Mouse (Mus musculus) heart, embryonic 16.5 days (tissue): Measurements from ENCODE around the gene Akr1b7. TPM values are rescaled to one million over a fixed set of nuclear protein-coding genes. Genes with fewer than 3 reads are reported as not detected.
"Not testable (repeated sequence)": the region's sequence is repeated elsewhere in the genome, so short reads cannot be mapped to it uniquely, and the experiment has no call there.

Experiments
- ATAC-seq: fragments of 200-750 bp; cut with Nextera tagmentation; replicated peaks from 2 replicates; pipeline ENCODE4 v1.8.0; 2017; ENCODE audit warnings: moderate number of reproducible peaks; ENCODE audit not compliant: insufficient read depth, low FRiP score; ENCODE audit errors: extremely low read depth
- H3K27ac ChIP-seq: fragments of 300-500 bp; sonication (generic); 2 replicates; pipeline ENCODE4 v1.5.1; 2014; ENCODE audit warnings: mild to moderate bottlenecking, low read length, control low read depth, moderate library complexity
- H3K27me3 ChIP-seq: fragments of 300-500 bp; sonication (generic); 2 replicates; pipeline ENCODE4 v1.6.1; 2014; ENCODE audit warnings: low read length, mixed read lengths; ENCODE audit not compliant: control insufficient read depth, insufficient read depth
- H3K36me3 ChIP-seq: fragments of 300-500 bp; sonication (generic); 2 replicates; pipeline ENCODE4 v1.6.1; 2014; ENCODE audit not compliant: control insufficient read depth, insufficient read depth
- H3K4me1 ChIP-seq: fragments of 300-500 bp; sonication (generic); 2 replicates; pipeline ENCODE4 v1.6.1; 2014; ENCODE audit warnings: low read length, mixed read lengths; ENCODE audit not compliant: control insufficient read depth, insufficient read depth
- H3K4me2 ChIP-seq: fragments of 300-500 bp; sonication (generic); 2 replicates; pipeline ENCODE4 v1.6.1; 2014; ENCODE audit warnings: low read depth, mild to moderate bottlenecking, control low read depth, low read length
- H3K4me3 ChIP-seq: fragments of 300-500 bp; sonication (generic); 2 replicates; pipeline ENCODE4 v1.5.1; 2014; ENCODE audit warnings: mild to moderate bottlenecking, control low read depth, low read length
- H3K9ac ChIP-seq: fragments of 300-500 bp; sonication (generic); 2 replicates; pipeline ENCODE4 v1.6.1; 2014; ENCODE audit warnings: low read length, control low read depth
- H3K9me3 ChIP-seq: fragments of 300-500 bp; sonication (generic); replicated peaks from 2 replicates; pipeline ENCODE4 v1.6.1; 2016; ENCODE audit warnings: low read length; ENCODE audit not compliant: control insufficient read depth
- WGBS: fragments of 180-500 bp; shearing (Covaris S2); extraction: QIAGEN DNeasy Blood & Tissue Kit; methylation state at CpG from one replicate; pipeline ENCODE4 v1.1.7; 2014; 5-methylcytosine and 5-hydroxymethylcytosine counted together
- polyA plus RNA-seq: library from polyadenylated mRNA; unstranded; fragments of >200 nt; fragmentation: Nextera tagmentation; extraction: Ambion mirVana; gene quantifications from 2 replicates; pipeline ENCODE4 v1.2.1, GENCODE M21; 2015

The Akr1b7 gene
- polyA plus RNA-seq, 1 experiment from 2014 or later, result 0.21 TPM

- H3K4me1 ChIP-seq, H3K36me3 ChIP-seq, H3K4me3 ChIP-seq, H3K9ac ChIP-seq, H3K27ac ChIP-seq, H3K4me2 ChIP-seq, H3K9me3 ChIP-seq, ATAC-seq, H3K27me3 ChIP-seq: not testable (repeated sequence)
- 46% methylated on average over 1 of the region's 1 CpGs for WGBS
Measured at GRCm38 (mm10) chr6:34413386-34413785, 1.3 kb downstream of the Akr1b7 start.

GRCm38 (mm10) chr6:34416521-34416920 is 4.4 kb downstream of the Akr1b7 start:
- Histone ChIP-seq H3K9ac (no peak overlapping the region), H3K27ac (no peak overlapping the region), H3K36me3 (no peaks in the 10 kb centered on the region), H3K4me2 (no peak overlapping the region), H3K4me3 (no peak overlapping the region), H3K9me3 (no peaks in the 10 kb centered on the region), H3K4me1 (no peaks in the 10 kb centered on the region), H3K27me3 (no peaks in the 10 kb centered on the region)
- 95% methylated on average over 2 of the region's 2 CpGs for WGBS
- no peak for ATAC-seq

DNA sequence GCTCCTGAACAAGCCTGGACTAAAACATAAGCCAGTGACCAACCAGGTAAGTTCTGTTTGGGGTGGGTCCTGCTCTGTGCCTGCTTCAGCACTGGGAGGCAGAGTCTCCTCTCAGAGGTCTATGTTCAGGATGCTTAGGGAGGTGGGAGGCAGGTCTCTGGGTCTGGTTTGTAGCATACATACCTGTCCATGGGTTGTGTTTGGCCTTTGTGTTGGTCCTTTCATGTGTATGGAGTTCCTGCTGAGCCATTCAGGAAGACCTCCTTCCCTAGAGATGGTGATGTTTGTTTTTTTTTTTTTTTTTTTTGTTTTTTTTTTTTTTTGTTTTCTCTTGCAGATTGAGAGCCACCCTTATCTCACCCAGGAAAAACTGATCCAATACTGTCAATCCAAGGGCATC is 6.9 kb downstream of the Akr1b7 start:
- no peak overlapping the region for H3K4me2 ChIP-seq
- H3K9me3 ChIP-seq, result no peaks in the 10 kb centered on the region
- H3K9ac ChIP-seq, result no peak overlapping the region
- no peaks in the 10 kb centered on the region for H3K27me3 ChIP-seq
- H3K4me3 ChIP-seq, result no peak overlapping the region
- H3K36me3 ChIP-seq, result no peaks in the 10 kb centered on the region
- no peak overlapping the region for H3K27ac ChIP-seq
- no peaks in the 10 kb centered on the region for H3K4me1 ChIP-seq
- no peak for ATAC-seq

- WGBS, result 42% methylated on average over 2 of the region's 2 CpGs
- H3K27ac ChIP-seq, result no peak overlapping the region
- no peak overlapping the region for H3K4me3 ChIP-seq
- H3K4me1 ChIP-seq, result no peaks in the 10 kb centered on the region
- no peak for ATAC-seq
- no peak overlapping the region for H3K4me2 ChIP-seq
- no peaks in the 10 kb centered on the region for H3K27me3 ChIP-seq
- no peaks in the 10 kb centered on the region for H3K9me3 ChIP-seq
- H3K9ac ChIP-seq, result no peak overlapping the region
- no peaks in the 10 kb centered on the region for H3K36me3 ChIP-seq
Measured at GRCm38 (mm10) chr6:34439006-34439405, 26.9 kb downstream of the Akr1b7 start.

DNA sequence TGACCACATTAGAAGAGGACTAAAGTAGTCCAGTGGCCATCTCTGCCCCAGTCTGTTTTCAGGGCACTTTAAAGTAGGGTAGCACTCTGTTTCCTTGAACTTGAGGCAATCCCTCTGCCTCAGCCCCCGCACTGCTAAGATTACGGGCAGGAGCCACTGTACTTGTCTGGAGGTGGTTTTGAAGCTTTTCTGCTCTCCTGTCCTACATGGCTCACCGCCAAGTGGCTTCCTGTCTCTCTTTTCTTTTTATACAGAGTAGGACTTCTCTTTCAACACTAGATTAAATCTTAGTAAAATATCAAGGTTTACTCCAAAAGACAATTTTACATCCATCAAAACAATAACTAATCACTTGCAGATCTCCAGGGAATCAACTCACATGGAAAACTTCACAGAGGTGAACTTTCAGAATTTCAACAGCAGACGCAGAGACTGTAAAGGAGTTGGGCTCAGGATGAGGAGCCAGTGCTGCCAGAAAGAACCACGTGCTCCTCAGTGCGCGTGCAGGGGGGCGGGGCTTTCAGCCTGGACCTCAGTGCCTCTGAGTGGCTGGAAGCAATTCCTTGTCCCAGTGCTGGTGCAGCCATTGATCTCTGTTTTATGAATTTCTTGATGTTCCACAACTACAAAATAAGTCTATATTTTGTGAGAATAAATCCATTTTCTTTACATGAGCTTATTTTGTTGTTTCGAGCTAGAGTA is 29.6 kb downstream of the Akr1b7 start:
- Histone ChIP-seq H3K27me3 (no peaks in the 10 kb centered on the region), H3K9me3 (no peaks in the 10 kb centered on the region), H3K4me1 (no peaks in the 10 kb centered on the region), H3K9ac (no peak overlapping the region), H3K4me2 (no peak overlapping the region), H3K27ac (no peak overlapping the region), H3K4me3 (no peak overlapping the region), H3K36me3 (no peaks in the 10 kb centered on the region)
- WGBS, result 52% methylated on average over 9 of the region's 9 CpGs
- no peak for ATAC-seq

GRCm38 (mm10) chr6:34443791-34444190 is 31.7 kb downstream of the Akr1b7 start:
- Histone ChIP-seq H3K27ac (no peak overlapping the region), H3K9me3 (no peaks in the 10 kb centered on the region), H3K9ac (no peak overlapping the region), H3K4me2 (no peak overlapping the region), H3K27me3 (no peaks in the 10 kb centered on the region), H3K4me3 (no peak overlapping the region), H3K4me1 (no peaks in the 10 kb centered on the region), H3K36me3 (no peaks in the 10 kb centered on the region)
- 67% methylated on average over 2 of the region's 2 CpGs for WGBS
- ATAC-seq, result no peak

GRCm38 (mm10) chr6:34447961-34448360 is 35.8 kb downstream of the Akr1b7 start:
- Histone ChIP-seq H3K4me2 (no peak overlapping the region), H3K36me3 (no peaks in the 10 kb centered on the region), H3K9ac (no peak overlapping the region), H3K9me3 (no peaks in the 10 kb centered on the region), H3K4me1 (no peaks in the 10 kb centered on the region), H3K27me3 (no peaks in the 10 kb centered on the region), H3K27ac (no peak overlapping the region), H3K4me3 (no peak overlapping the region)
- WGBS, result 3% methylated on average over 2 of the region's 2 CpGs
- ATAC-seq, result no peak

DNA sequence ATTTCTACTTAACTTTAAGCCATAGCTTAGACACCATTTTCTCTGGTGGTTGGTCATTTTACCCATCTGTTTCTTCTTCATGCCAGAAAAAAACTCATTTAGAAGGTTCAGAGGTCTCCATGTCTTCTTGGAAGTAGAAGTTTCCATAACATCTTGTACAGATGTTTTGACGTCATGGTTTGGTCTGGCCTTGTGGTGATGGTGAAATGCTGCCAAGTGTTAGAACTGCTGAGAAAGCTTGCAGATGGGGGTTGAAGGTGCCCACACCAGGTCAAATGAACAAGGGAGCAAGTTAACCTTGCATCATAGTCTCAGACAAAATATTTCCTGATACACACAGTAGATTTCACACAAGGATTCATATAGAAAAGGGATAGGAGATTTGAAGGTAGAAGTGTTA is 36.6 kb downstream of the Akr1b7 start:
- Histone ChIP-seq H3K4me2 (no peak overlapping the region), H3K9ac (no peak overlapping the region), H3K27ac (no peak overlapping the region), H3K27me3 (no peaks in the 10 kb centered on the region), H3K4me1 (0 out of 2 replicates have a peak, but pooled peaks cover 2% of the 10 kb centered on the region), H3K36me3 (no peaks in the 10 kb centered on the region), H3K9me3 (no peaks in the 10 kb centered on the region), H3K4me3 (no peak overlapping the region)
- WGBS, result 67% methylated on average over 1 of the region's 1 CpGs
- no peak for ATAC-seq

DNA sequence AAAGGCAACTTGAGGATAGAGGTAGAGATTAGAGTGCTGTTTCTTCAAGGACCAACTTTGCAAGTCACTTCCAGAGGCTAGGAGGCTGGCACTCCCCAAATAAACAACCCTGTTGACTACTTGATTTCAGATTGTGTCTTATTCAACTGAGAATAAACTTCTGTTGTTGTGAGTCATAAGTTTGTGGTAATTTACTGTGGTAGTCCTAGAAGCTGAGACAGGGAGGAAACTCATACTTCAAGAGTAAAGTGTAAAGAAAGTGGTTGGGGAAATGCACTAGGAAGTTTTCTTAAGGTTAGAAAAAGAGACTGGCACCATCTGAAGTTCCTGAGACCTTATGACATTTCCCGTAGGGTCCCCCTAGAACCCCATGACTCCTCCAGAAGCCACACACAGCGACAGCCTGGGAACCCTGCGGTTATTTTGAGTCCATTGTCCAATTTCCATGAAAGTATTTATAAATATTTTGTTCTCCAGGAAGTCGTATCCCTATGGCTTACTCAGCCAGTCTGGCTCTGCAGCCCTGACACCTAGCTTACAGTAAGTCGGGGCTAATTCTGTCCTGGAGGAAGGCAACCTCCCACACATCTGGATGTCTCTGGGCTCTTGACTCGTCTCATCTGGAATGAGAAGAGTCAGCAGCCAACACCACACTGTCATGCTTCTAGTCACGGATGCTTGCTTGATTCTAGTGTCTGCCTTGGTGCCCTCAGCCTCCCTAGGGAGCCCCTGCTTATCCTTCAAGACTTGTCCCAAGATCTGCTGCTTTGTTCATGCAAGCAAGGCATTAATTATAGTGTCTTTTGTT is 41.0 kb downstream of the Akr1b7 start:
- Histone ChIP-seq H3K9ac (no peak overlapping the region), H3K9me3 (no peaks in the 10 kb centered on the region), H3K27me3 (no peaks in the 10 kb centered on the region), H3K4me1 (0 out of 2 replicates have a peak, but pooled peaks cover 2% of the 10 kb centered on the region), H3K4me2 (no peak overlapping the region), H3K27ac (no peak overlapping the region), H3K36me3 (no peaks in the 10 kb centered on the region), H3K4me3 (no peak overlapping the region)
- ATAC-seq, result no peak
- 39% methylated on average over 7 of the region's 7 CpGs for WGBS
